Mouse (Mus musculus) embryo, embryonic 11 days (tissue): ENCODE measurements around the gene Sae1.
A peak's percentile ranks its signal among the peaks of the same experiment; 100 is the strongest.

Experiments
- DNase-seq: peaks from one replicate; pipeline ENCODE4 v3.0.0-alpha.2; 2015

Gene Sae1

GRCm38 (mm10) chr7:16387160-16388041 is at the start of gene Sae1:
Gene Sae1 (minus strand): TSS chr7:16387806.
- DNase-seq: peak; percentile 97

- DNase-seq: no peak
Observed at GRCm38 (mm10) chr7:16435088-16435487, 47.5 kb upstream of the Sae1 start.

DNA sequence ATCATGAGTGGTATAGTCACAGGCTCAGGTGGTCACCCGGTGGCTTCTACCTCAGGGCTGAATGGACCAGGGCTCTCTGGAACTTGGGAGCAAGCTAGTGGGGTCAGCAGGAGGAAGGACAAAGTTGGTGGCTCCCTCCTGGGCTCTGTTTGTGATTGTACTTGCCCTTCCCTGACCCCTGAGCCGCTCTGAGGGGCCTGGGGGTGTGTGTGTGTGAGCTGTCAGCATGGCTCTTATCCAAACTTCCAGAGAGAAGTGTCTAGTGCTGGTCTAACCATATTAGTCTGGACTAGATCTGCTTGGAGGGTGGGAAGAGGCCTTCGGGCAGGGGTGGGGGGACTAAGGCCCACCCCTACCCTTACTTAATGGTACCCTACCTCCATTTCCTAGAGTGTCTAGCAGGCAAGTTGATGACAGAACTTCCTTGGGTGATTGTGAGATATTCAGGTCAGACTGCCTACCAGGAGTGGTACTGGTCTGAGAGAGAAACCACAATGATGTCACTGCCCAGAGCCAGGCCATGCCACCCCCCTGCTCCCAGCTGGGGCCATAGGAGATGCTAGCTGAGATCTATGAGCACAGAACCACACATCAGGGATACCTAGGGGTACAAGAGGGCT is 45.9 kb upstream of the Sae1 start:
- no peak for DNase-seq

DNA sequence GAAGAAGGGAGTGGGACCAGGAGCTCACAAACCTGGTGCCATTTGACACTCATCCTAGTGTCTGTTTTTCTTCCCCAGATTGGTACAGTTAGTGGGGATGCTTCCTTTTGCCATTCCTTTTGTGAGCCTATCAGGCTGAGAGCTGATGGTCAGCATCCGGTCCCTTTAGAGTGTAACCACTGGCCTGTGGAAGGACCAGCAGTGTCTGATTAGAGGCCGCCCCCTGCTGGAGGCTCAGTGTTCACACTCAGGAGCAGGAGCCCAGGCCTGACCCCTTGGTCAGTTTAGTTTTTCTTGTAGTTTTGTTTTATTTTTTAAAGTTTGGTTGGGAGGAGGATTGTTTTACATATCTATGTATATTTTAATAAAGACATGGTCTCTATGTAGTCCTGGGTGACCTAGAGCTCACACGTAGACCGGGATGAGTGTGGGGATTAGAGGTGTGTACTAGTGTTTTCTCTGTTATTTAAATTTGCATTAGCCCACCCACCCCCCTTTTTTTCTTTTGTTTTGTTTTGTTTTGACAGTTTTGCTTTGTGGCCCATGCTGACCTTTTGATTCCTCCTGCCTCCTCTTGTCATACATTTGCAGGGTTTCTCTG is 38.6 kb upstream of the Sae1 start:
- peak; percentile 84 for DNase-seq

- no peak for DNase-seq
Observed at GRCm38 (mm10) chr7:16425721-16426120, 38.1 kb upstream of the Sae1 start.

DNA sequence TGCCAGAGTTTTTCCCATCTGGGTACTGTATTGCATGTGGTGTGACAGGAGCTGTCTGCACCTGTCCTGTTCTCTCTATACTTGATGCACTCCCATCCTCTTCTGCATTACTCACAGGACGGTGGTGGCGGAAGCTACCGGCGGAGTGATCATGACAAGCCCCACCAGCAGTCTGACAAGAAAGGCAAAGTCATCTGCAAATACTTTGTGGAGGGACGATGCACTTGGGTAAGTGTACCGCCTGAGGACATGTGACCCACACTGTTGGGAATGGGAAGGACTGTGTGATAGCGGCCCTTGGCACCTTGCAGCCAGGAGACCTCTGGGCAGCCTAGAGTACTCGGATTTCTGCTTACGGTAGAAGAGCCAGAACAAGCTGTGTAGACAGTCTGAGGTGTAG is 36.1 kb upstream of the Sae1 start:
- no peak for DNase-seq

GRCm38 (mm10) chr7:16422222-16422856 is 34.7 kb upstream of the Sae1 start:
- DNase-seq: no peak

GRCm38 (mm10) chr7:16420493-16421118 is 33.0 kb upstream of the Sae1 start:
- no peak for DNase-seq

- no peak for DNase-seq
Observed at GRCm38 (mm10) chr7:16418713-16419112, 31.1 kb upstream of the Sae1 start.

DNA sequence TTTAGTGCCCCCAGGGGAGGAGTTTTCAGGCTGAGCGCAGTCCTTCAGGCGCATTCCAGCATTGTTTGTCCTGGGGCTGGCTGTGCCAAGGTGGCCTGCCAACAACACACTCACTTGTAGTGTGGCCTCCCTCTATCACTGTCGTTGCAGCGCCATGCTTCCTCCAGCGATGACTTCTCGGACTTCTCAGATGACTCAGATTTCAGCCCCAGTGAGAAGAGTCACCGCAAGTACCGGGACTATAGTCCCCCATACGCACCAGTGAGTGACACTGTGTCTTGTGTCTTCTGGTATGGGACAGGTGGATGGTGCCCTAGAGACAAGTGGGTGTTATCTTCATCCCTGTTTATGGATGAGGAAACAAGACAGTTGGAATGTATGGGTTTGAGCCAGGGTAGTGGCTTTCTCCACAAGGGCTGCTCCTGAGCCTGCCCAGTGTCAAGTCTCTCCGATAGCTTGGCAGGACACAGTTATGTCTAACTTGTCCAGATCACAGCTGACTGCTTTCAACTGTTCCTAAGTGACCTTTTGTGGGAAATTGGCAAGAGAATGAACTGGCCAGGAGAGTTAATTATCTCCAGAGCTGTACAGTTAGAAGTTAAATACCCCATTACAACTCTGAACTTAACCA is 29.6 kb upstream of the Sae1 start:
- no peak for DNase-seq

DNA sequence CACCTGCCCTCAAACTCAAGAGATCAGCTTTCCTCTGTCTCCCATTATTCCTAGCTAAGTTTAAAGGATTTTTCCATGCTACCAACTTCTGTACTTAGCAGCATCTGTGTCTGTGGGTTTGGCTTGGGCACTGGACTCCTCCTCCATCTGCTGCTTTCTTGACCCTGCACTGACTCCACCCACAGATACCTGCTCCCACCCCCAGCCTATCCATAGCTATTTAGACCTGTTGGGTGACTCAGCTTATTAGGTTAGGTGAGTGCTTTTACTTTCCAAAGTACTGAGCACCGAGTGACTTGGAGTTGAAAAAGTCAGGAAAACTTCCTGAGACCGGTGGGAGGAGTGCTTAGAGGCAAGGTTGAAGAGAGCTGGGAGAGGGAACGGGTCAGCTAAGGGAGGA is 27.8 kb upstream of the Sae1 start:
- no peak for DNase-seq

GRCm38 (mm10) chr7:16412930-16413329 is 25.3 kb upstream of the Sae1 start:
- DNase-seq: no peak

- DNase-seq: no peak
Observed at GRCm38 (mm10) chr7:16412220-16412896, 24.8 kb upstream of the Sae1 start.

DNA sequence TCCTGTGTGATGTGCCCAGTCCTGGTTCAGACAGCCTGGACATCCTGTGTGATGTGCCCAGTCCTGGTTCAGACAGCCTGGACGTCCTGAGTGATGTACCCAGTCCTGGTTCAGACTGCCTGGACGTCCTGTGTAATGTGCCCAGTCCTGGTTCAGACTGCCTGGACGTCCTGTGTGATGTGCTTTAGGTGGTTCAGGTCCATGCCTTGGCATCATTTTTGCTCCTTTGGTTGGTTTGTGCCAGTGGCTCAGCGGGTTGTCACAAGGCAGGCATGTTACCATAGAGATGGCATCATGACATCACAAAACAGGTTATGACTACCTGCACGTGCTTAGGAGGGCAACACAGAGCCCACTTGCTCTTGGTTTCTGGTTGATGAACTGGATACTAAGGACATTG is 23.5 kb upstream of the Sae1 start:
- DNase-seq: no peak

- no peak for DNase-seq
Observed at GRCm38 (mm10) chr7:16406978-16407377, 19.4 kb upstream of the Sae1 start.

DNA sequence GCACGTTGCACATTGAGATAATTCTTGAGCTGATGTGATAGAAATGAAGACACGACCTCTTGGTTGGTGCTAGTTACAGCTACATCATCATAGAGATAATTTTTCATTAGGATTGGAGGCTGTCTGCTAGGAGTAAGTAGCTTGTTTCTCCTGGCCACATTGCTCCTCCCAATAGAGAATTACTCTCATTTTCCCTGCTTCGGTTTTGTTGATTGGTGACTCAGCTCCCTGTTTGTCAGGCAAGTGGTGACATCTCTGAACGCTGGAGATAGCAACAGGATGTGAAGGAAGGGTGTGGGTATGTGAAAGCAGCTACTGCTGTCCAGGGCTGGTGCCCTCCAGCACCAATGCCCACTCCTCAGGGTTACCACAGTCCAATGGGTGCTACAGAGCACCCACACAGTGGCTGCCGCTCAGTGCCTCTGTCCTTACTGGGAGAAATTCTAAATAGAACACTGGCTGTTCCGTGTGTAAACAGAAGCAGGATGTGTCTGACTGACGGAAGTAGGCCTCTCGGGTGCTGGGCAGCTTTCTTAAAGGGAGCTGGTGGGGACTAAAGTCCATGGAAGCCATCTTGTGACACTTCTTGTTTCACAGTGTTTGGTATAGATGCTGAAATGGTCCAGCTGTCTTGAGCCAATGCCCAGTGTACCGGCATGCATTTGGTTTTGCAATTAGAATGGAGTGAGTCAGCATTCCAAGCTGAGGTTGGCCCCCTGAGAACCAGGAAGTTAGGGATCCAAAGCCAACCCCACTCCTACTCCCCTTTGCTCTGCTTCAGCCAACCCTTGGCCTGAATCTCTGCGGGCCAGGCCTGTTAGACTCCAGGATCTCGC is 18.1 kb upstream of the Sae1 start:
- DNase-seq: no peak

DNA sequence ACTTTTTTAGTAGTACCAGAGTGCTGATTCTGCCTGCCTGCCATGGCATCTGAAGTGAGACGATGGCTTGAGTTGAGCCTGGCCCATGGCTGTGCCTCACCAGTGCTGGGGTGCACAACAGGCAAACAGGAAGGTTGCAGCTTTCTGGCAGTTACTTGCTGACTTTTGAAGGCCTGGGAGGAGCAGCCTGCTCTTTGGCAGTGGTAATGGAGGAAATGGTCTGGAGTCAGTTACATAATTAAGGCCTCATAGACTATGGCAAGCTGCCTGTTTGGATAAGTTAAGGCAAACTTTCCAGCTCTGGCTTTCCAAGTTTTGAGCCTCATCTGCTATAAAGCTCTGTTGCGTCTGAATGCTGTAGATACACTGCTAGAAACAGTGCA is 17.5 kb upstream of the Sae1 start:
- no peak for DNase-seq

DNA sequence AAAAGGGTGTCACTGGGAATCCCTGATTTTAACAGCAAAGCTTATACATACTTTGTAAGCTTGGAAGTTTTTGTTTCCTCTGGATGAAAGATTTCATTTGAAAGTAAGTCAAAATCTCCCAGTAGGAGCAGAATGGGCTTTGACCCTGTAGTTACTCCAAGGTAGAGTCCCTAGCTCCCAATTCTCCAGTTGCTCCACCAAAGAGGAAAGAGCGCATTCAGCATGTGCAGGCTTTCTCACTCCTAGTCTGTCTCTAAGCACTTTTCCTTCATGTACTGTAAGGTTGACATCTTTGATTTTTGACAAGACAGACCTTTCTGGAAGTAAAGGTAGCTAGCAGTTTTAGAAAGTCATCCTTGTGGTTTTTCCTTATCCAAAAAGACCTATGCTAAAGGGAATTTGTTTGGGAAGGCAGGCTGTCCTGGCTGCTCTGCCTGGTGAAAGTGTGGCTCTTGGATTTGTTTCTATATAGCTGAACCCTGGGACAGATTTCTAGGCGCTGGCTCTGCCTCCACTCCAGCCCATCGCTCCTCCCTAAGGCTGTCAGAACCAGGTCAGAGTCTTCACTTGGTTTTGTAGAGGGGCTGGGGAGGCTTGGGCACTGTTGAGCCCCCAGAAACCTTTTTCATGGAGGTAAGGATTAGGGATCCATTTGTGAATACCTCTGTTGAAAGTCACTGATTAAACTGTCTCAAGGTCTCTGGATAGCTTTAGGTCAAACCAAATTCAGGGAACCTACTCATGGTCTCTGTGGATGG is 16.9 kb upstream of the Sae1 start:
- no peak for DNase-seq

GRCm38 (mm10) chr7:16402968-16403948 is 15.7 kb upstream of the Sae1 start:
- peak; percentile 62 for DNase-seq
